Mouse (Mus musculus): ENCODE data around the gene Brd1.
"Not testable (repeated sequence)": the region's sequence is repeated elsewhere in the genome, so short reads cannot be mapped to it uniquely, and the experiment has no call there.

Gene Brd1

GRCm38 (mm10) chr15:88733834-88734571 is at the start of gene Brd1:
Brd1 (minus strand) TSS chr15:88734233.
- DNase-seq = peak; percentile 72 to 79

DNA sequence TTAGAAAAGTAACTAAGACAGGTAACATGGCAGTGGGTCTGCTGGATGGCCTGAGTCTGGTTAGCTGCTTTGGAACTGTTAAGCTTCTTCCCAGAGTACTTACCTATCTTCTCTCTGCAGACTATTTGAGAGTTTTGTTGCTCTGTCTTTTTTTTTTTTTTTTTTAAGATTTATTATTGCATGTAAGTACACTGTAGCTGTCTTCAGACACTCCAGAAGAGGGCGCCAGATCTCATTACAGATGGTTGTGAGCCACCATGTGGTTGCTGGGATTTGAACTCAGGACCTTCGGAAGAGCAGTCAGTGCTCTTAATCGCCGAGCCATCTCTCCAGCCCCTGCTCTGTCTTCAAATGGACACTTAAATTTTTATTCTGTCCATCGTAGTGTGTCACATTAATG is 40.6 kb upstream of the Brd1 start:
- not testable (repeated sequence) for DNase-seq

DNA sequence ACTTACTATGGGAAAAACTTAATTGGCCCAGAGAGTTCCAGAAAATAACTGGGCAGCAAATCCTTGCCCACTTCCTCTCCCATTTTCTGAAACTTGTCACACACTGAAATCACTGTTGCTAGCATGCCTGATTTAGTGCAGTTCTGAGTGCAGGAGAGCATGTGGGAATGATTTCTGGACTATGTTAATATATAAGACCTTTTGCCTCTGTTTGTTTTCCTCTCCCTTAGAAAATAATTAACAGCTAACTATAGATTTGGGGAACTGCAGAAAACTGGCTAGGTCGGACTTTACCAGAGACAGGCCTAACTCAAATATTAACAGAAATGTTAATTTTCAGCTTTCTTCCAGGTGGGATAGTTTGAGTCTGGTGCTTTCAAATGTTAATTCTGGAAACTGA is 34.5 kb upstream of the Brd1 start:
- DNase-seq = no peak

DNA sequence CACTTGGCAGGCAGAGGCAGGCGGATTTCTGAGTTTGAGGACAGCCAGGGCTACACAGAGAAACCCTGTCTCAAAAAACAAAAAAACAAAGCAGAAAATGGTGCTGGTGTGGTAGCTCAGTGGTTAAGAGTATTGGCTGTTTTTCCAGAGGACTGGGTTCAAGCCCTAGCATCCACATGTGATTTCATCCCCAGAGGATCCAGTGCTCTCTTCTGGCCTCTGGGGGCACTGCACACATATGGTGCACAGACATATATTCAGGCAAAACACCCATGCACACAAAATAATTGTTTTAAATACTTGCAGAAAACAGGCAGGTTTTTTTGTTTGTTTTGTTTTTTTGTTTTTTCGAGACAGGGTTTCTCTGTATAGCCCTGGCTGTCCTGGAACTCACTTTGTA is 32.1 kb upstream of the Brd1 start:
- DNase-seq = not testable (repeated sequence)

DNA sequence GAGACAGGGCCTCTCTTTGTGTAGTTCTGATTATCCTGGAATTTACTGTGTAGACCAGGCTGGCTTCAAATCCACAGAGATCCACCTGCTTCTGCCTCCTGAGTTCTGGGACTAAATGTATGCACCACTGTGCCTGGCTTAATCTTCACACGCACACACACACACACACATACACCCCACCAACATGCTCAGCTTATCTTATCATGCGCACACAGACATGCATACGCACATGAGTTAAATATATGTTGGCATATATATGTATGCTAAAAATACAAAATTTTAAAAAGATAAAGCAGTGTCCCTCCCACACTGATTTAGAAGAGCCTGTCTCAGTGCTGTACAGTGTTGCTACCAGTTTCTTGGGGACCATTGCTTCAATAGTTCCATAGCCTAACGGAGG is 27.5 kb upstream of the Brd1 start:
- DNase-seq = no peak

GRCm38 (mm10) chr15:88758061-88758460 is 24.0 kb upstream of the Brd1 start:
- DNase-seq = no peak

- no peak for DNase-seq
Observed at GRCm38 (mm10) chr15:88755761-88756160, 21.7 kb upstream of the Brd1 start.

GRCm38 (mm10) chr15:88754896-88755295 is 20.9 kb upstream of the Brd1 start:
- peak in 1 of 2 experiments; percentile 47 for DNase-seq

- DNase-seq = no peak
Observed at GRCm38 (mm10) chr15:88752403-88752733, 18.3 kb upstream of the Brd1 start.

- peak; percentile 48 to 54 for DNase-seq
Observed at GRCm38 (mm10) chr15:88751564-88752402, 17.8 kb upstream of the Brd1 start, which contains the start of gene Zbed4. Zbed4 (plus strand) TSS chr15:88751660.

GRCm38 (mm10) chr15:88750677-88751563 is 16.9 kb upstream of the Brd1 start:
- peak; percentile 99 for DNase-seq

DNA sequence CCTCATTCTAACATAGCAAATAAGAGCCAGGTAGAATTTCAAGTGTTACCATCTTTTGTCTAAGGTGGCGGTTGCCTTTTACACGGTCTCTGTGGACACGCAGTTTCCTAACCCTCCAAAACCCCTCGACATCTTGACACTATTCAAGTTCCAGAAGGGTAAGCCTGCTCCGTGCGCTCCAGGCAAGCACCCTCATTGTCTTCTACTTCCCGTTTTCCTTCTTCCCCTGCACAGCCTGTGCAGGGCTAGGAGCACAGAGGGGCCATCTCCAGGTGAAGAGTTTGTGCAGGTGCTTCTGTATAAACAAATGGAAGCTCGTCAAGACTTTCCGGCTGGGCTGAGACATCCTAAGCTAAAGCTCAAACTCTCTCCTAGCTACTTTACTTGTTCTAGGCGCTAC is 16.0 kb upstream of the Brd1 start:
- DNase-seq = no peak

DNA sequence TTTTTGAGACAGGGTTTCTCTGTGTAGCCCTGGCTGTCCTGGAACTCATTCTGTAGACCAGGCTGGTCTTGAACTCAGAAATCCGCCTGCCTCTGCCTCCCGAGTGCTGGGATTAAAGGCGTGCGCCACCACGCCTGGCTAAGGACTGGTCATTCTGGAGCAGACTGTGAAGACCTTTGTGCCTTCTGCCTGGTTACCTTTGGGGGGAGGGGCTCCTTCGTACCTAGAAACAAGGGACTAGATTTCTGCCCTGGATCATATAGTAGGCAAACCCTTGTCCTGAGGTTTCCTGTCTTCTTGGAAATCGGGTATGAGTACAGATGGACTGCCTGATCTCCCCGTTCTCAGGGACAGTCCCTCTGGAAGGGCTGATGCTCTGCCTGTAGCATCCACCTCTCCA is 15.6 kb upstream of the Brd1 start:
- not testable (repeated sequence) for DNase-seq

DNA sequence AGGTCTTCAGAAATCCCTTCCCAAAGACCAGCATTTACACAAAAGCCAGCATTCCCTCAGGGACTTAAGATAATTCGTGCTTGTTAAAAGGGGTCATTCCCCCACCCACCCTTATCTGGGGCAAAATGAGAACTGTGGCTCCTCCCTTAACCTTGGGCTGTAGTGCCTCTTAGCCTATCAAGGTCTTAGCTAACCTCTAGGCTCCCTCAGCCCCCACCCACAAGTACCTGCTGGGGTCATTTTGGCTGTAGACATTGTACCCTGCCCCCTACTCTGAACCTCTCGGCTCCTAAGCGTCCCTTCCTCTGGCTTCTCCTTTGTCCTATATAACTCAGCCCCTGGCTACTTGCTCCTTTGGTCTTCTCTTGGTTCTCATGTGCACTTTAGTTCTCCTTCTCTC is 11.9 kb upstream of the Brd1 start:
- DNase-seq = no peak

- no peak for DNase-seq
Observed at GRCm38 (mm10) chr15:88745347-88745746, 11.3 kb upstream of the Brd1 start.

DNA sequence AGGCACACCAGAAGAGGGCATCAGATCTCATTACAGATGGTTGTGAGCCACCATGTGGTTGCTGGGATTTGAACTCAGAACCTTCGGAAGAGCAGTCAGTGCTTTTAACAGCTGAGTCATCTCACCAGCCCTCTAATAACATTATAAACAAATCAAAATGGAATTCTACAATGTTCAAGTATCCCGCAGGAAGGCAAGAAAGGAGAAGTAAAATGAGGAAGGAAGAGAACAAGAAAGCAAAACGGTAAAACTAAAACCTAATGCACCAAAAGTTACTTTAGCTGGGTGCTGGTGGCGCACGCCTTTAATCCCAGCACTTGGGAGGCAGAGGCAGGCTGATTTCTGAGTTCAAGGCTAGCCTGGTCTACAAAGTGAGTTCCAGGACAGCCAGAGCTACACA is 9.3 kb upstream of the Brd1 start:
- not testable (repeated sequence) for DNase-seq

- DNase-seq = no peak
Observed at GRCm38 (mm10) chr15:88741366-88741765, 7.3 kb upstream of the Brd1 start.

DNA sequence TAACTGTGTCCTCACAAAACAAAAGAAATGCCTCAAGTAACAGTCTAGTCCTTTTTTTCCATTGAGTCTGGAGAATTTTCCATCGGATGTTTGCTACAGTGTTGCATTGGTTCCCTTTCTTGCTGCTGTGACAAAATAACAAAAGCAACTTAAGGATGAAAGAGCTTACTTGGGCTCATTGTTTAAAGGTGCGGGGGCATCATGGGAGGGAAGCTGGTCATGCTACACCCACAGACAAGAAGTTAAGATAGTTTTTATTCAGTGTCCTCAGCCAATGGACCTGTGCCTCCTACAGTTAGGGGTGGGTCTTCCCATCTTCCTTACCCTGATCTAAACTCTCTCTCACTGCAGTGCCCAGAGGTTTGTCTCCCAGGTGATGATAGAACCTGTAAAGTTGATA is 4.4 kb upstream of the Brd1 start:
- DNase-seq = no peak

DNA sequence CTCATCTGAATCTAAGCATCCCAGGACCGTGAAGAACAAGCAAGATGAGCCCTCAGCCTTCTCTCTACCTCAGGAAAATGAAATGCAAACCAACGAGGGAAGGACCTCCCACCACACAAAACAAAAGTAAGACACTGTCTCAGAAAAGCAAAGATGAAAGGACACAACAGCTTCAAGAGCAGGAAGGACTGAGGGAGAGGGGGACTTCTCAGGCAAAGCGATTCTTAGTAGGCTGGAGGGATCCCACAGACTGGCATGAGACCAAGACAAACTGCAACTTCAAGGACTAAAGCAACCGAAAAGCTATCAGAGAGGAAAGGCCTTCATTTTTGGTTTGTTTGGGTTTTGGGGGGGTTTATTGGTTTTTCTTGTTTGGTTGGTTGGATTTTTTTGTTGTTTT is 2.1 kb upstream of the Brd1 start:
- DNase-seq = no peak

DNA sequence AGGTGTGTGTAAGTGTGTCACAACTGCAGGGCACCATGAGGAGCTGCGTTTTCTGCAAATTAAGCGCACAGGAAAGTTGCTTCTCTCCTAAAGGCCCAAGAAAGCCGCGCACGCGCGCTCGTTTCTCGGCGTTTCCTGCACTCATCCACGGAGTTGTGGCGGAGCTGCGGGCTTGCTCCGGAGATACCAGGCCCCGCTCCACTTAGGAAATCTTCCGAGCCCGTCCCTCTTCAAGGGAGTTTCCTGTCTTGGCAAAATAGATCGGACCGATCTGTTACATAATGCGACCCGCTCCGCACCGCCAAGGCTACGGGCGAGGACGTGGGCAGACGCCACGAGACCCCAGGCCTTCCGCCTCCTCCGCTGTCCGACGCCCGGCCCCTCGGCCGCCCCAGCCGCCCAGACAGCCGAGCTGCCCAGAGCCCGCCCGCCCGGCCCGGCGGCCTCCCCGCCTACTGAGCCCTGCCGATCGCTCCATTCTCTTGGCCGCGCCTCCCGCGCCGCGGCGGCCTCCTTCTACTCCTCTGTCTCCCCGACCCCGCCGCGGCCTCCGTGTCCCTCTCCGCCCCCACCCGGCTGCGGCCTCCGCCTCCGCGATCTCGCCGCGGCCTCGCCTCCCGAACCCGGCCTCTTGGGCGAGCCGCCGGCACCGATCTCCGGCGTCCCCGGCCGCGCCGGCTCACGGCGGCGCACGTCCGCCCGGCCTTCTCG is 837 bp downstream of the Brd1 start:
- peak; percentile 65 to 72 for DNase-seq

GRCm38 (mm10) chr15:88732405-88733020 is 1.5 kb downstream of the Brd1 start:
- DNase-seq = no peak

DNA sequence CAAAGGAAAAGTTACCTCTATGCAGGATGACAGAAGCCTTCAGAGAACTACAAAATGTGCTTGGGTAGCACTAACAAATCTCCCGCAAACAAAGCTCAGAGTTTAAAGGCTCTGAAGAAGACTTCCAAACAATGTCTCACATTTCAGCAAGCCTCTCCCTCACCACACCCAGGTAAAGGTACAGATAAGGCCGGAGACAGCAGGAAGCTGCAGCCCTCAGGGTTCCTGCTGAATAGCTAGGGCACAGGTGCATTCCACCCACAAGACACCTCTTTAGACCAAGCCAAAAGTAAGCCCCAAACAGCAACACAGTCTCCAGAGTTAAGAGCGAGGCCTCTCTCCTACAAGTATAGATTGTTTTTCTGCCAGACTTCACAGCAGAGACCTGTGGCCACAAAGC is 3.3 kb downstream of the Brd1 start:
- no peak for DNase-seq
